Mouse (Mus musculus) stomach, embryonic 14.5 days (tissue): ENCODE measurements around the gene Stard10. TPM values are rescaled to one million over a fixed set of nuclear protein-coding genes. Genes with fewer than 3 reads are reported as not detected.

ENCODE experiments used
- ATAC-seq: fragments of 200-750 bp; cut with Nextera tagmentation; 2 replicates; pipeline ENCODE4 v1.8.0; 2017; ENCODE audit warnings: low read depth, moderate TSS enrichment; ENCODE audit not compliant: insufficient number of reproducible peaks, insufficient read depth, low FRiP score
- H3K27ac ChIP-seq: fragments of 300-500 bp; sonication (generic); 2 replicates; pipeline ENCODE4 v1.5.1; 2014; ENCODE audit warnings: mild to moderate bottlenecking, low read length, moderate library complexity, mixed read lengths
- H3K27me3 ChIP-seq: fragments of 300-500 bp; sonication (generic); 2 replicates; pipeline ENCODE4 v1.6.1; 2014; ENCODE audit warnings: low read length, control low read depth, mixed read lengths; ENCODE audit not compliant: control insufficient read depth, insufficient read depth
- H3K36me3 ChIP-seq: fragments of 300-500 bp; sonication (generic); 2 replicates; pipeline ENCODE4 v1.6.1; 2014; ENCODE audit warnings: mild to moderate bottlenecking, control low read depth, low read length, moderate library complexity, mixed read lengths; ENCODE audit not compliant: control insufficient read depth, insufficient read depth
- H3K4me1 ChIP-seq: fragments of 300-500 bp; sonication (generic); 2 replicates; pipeline ENCODE4 v1.6.1; 2014; ENCODE audit warnings: low read length, control low read depth, mixed read lengths; ENCODE audit not compliant: control insufficient read depth, insufficient read depth
- H3K4me2 ChIP-seq: fragments of 300-500 bp; sonication (generic); replicated peaks from 2 replicates; pipeline ENCODE4 v1.6.1; 2014; ENCODE audit warnings: low read depth, low read length, control low read depth
- H3K4me3 ChIP-seq: fragments of 300-500 bp; sonication (generic); 2 replicates; pipeline ENCODE4 v1.5.1; 2014; ENCODE audit warnings: low read depth, low read length, control low read depth
- H3K9ac ChIP-seq: fragments of 300-500 bp; sonication (generic); replicated peaks from 2 replicates; pipeline ENCODE4 v1.6.1; 2014; ENCODE audit warnings: low read depth, mild to moderate bottlenecking, control low read depth, low read length, moderate library complexity, mixed read lengths
- H3K9me3 ChIP-seq: fragments of 300-500 bp; sonication (generic); 2 replicates; pipeline ENCODE4 v1.6.1; 2016; ENCODE audit warnings: low read depth, low read length, control low read depth; ENCODE audit not compliant: control insufficient read depth
- WGBS: fragments of 180-500 bp; shearing (Covaris S2); extraction: QIAGEN DNeasy Blood & Tissue Kit; methylation state at CpG from one replicate; pipeline ENCODE4 v1.1.7; 2014; 5-methylcytosine and 5-hydroxymethylcytosine counted together
- polyA plus RNA-seq: library from polyadenylated mRNA; unstranded; fragments of >200 nt; fragmentation: Nextera tagmentation; extraction: Ambion mirVana; gene quantifications from 2 replicates; pipeline ENCODE4 v1.2.1, GENCODE M21; 2014

Gene Stard10
- 123 and 128 TPM in 2 replicates for polyA plus RNA-seq

DNA sequence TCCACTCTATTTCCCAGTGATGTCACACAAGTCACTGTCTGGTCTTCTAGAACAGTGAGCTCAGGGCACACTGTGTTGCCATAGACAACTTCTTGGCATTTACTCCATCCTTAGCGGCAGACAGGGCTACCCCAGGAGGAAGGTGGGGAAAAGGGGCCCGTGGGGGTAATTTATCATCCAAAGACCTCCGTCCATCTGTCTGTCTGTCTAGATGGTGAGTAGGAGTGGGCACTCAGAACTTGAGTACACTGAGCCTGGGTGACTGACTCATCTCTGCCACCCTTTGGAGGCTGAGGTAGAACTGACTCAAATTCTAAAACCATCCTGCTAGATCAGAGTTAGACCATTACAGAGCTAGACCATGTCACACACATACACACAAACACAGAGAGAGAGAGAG, at the start of gene Stard10:
Gene Stard10 (plus strand): TSS at position 73 of the 400 bp plus-strand sequence.
- Histone ChIP-seq H3K36me3 (no peaks in the 10 kb centered on the region), H3K9me3 (no peaks in the 10 kb centered on the region), H3K4me2 (no peak within 1 kb of the TSS), H3K4me3 (no peak within 1 kb of the TSS), H3K4me1 (peaks cover 7% of the 10 kb centered on the region; the same call in 1 of the 2 replicates), H3K27ac (peak within 1 kb of the TSS; percentile 76; the same call in 1 of the 2 replicates), H3K27me3 (no peaks in the 10 kb centered on the region), H3K9ac (no peak within 1 kb of the TSS)
- no peak for ATAC-seq
- 61% methylated on average over 3 of the region's 3 CpGs for WGBS

DNA sequence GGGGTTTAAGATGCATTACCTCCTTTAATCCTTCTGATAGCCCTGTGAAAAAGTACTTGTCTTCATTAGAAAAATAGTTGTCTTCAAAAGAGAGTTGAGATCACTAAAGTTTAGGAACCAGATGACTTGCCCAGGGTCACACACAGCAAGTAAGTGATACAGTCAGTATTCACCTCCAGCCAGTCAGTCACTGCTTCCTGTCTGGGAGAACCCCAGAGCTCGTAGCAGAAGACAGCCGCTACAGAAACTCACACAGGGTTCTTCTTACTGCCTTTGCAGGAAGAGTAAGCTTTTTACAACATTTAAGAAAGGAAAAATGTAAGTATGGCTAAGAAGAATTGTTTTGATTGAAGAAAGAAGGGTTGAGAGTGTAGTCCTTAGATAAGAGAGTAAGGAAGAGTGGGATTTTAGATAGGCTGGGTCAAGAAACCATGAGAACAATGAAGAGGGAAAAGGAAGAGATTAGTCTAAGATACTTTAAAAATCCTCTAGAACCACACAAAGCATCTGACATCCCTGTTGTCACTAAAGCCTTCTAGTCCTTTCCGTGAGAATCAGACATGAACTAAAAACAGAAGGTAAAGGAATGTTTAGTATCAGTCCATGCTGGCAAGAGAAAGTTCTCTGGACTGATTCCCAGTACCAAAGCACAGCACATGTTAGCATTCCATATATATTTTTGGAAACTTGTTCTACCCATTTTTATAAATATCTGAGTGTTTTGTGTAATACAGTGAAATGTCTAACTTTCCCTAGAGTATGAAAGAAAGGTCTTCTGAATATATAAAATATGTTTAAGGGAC, 49.2 kb upstream of the Stard10 start:
- Histone ChIP-seq H3K4me1 (0 out of 2 replicates have a peak, but pooled peaks cover 4% of the 10 kb centered on the region), H3K4me3 (no peak overlapping the region), H3K4me2 (no peak overlapping the region), H3K27ac (peak overlapping the region; percentile 71), H3K27me3 (no peaks in the 10 kb centered on the region), H3K9ac (no peak overlapping the region), H3K36me3 (peaks cover 7% of the 10 kb centered on the region; the same call in 1 of the 2 replicates), H3K9me3 (no peaks in the 10 kb centered on the region)
- ATAC-seq, result no peak
- 41% methylated on average over 3 of the region's 3 CpGs for WGBS

DNA sequence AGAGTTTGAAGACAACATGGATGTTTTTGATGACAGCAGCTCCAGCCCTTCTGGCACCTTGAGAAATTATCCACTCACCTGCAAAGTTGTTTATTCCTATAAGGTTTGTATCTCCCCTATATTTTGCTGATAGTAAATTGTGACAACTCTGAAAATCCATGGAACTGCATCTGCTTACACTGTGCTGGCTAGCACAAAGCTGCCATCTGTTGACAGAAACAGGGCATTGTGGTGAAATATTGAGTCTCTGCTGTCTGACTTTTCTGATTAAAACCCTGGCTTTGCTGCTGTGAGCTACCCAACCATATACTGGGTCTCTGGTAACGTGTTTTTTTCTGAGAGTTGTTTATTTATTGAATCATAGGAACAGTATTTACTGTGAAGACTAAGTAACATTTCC, 45.3 kb upstream of the Stard10 start:
- H3K27ac ChIP-seq, result no peak overlapping the region
- no peak overlapping the region for H3K9ac ChIP-seq
- H3K36me3 ChIP-seq, result peaks cover 21% of the 10 kb centered on the region
- no peak for ATAC-seq
- H3K9me3 ChIP-seq, result no peaks in the 10 kb centered on the region
- 0 out of 2 replicates have a peak, but pooled peaks cover 4% of the 10 kb centered on the region for H3K4me1 ChIP-seq
- H3K4me3 ChIP-seq, result no peak overlapping the region
- H3K4me2 ChIP-seq, result no peak overlapping the region
- WGBS, result 79% methylated on average over 1 of the region's 1 CpGs
- no peaks in the 10 kb centered on the region for H3K27me3 ChIP-seq

DNA sequence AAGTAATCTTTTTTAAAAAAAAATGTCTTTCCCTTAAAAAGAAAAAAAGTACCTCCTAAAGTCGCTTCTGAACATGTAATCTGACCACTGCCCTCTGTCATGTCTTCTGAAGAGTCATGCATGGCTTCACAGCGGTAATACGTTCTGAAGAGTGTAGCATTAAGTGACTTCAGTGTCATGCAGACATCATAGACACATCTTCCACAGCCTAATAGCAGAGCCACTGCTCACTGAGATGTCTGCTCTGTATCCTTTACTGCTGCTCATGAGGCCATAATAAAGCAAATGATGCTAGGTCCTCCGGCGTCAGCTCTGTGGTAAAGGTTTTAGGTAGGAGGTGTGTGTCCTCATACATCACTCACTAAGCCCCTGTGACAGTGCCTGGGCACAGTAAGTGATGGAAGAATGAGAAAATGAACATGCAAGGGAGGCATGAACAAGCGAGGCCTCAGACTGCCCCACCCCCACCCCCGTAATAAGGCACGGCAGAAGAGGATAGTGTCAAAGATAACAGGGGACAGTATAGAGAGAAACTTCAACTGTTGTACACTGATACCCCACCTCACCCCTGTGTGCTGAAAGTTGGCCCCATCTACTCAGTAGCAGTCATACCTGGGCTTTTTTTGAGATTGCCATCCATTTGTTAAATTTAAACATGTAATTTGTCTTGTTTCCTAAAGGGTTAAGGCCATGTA, 44.3 kb upstream of the Stard10 start:
- 84% methylated on average over 8 of the region's 8 CpGs for WGBS
- no peaks in the 10 kb centered on the region for H3K9me3 ChIP-seq

DNA sequence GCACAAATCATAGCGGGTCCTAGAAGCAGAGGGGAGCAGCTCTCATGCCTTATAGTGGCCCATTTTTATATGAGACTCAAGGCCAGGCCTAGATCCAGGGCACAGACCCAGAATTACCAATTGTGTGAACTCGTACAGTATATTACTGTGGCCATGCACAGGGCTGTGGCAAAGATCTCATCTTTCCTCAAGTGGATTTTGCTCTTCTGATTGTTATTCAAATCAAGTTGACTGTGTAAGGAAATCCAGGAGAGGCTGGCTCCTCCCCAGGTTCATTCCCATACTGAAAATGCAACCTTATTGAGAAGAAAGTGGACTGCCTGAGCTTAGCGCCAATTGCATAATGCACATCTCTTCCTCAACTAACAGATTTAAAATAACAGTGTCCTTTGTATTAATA, 34.2 kb upstream of the Stard10 start:
- H3K9ac ChIP-seq, result no peak overlapping the region
- H3K27ac ChIP-seq, result no peak overlapping the region

More for the DNA sequence above, 44.3 kb upstream of the Stard10 start:
- no peak for ATAC-seq
- no peak overlapping the region for H3K4me2 ChIP-seq
- H3K27me3 ChIP-seq, result no peaks in the 10 kb centered on the region
- H3K36me3 ChIP-seq, result peaks cover 30% of the 10 kb centered on the region
- no peak overlapping the region for H3K4me3 ChIP-seq
- no peak overlapping the region for H3K27ac ChIP-seq
- H3K4me1 ChIP-seq, result no peaks in the 10 kb centered on the region
- H3K9ac ChIP-seq, result no peak overlapping the region

DNA sequence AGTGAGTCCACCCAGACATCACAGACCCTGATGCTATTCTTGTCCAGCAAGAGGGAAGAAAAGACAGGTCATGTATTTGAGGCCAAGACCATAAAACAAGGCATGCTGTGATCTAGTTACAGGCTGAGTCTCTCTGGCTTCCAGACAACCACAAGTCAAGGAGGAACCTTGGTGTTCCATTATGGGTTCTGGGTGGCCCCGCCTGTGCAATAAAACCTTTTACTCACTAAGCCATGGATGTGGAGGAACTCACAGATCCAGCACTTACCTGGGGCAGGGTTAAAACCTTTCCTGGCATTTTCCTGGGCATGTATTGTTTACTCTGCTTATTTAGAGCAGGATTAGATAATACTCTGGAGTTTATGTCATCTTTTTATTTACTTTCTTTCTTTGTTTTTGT, 32.4 kb upstream of the Stard10 start:
- no peaks in the 10 kb centered on the region for H3K27me3 ChIP-seq
- H3K36me3 ChIP-seq, result peaks cover 34% of the 10 kb centered on the region
- H3K27ac ChIP-seq, result no peak overlapping the region
- 90% methylated on average over 1 of the region's 1 CpGs for WGBS
- no peaks in the 10 kb centered on the region for H3K4me1 ChIP-seq
- H3K9ac ChIP-seq, result no peak overlapping the region
- H3K4me2 ChIP-seq, result no peak overlapping the region
- no peak for ATAC-seq
- no peak overlapping the region for H3K4me3 ChIP-seq
- no peaks in the 10 kb centered on the region for H3K9me3 ChIP-seq

More for the DNA sequence above, 34.2 kb upstream of the Stard10 start:
- H3K36me3 ChIP-seq, result peaks cover 48% of the 10 kb centered on the region
- no peaks in the 10 kb centered on the region for H3K9me3 ChIP-seq
- H3K4me1 ChIP-seq, result no peaks in the 10 kb centered on the region
- WGBS, result 89% methylated on average over 3 of the region's 3 CpGs
- no peak overlapping the region for H3K4me2 ChIP-seq
- no peak overlapping the region for H3K4me3 ChIP-seq
- H3K27me3 ChIP-seq, result no peaks in the 10 kb centered on the region
- ATAC-seq, result no peak

DNA sequence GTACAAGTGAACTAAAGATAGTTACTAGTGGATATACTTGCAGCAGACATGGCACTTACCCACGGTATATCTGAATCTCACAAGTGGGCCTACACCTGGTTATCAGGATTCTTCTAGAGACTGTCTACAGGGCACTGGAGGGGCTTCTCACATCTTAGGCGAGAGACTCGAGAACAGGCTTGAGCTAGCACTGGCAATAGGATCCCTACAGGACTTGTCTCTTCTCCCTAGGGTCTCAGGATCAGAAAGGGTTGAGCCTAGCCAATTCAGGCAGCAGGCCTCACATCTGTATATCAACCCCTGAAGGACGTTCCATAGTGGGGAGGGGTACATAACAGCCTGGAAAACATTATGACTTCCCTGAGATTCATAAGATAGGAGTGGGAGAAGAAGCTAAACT, 30.0 kb upstream of the Stard10 start:
- no peak overlapping the region for H3K4me2 ChIP-seq
- WGBS, result 84% methylated on average over 4 of the region's 4 CpGs
- H3K27ac ChIP-seq, result no peak overlapping the region
- no peaks in the 10 kb centered on the region for H3K9me3 ChIP-seq
- H3K27me3 ChIP-seq, result no peaks in the 10 kb centered on the region
- no peaks in the 10 kb centered on the region for H3K4me1 ChIP-seq
- ATAC-seq, result no peak
- peaks cover 39% of the 10 kb centered on the region for H3K36me3 ChIP-seq
- no peak overlapping the region for H3K9ac ChIP-seq
- H3K4me3 ChIP-seq, result no peak overlapping the region

DNA sequence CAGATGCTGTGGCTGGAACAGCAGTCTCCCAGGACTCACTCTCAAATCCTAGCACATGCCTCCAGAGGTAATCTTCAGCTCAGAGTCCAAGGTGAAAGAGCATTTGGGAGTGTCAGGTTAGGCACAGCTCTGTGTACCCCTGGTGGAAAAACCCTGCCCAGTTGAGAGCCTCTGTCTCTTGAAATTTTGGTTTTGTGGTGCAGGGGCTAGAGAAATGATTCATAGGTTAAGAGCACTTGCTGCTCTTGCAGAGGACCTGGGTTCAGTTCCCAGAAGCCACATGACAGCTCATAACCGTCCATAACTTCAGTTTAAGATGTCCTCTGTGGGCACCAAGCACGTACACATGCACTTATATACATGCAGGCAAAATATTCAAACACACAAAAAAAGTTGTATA, 29.1 kb upstream of the Stard10 start:
- WGBS, result 85% methylated on average over 2 of the region's 2 CpGs
- H3K36me3 ChIP-seq, result peaks cover 33% of the 10 kb centered on the region
- H3K4me2 ChIP-seq, result no peak overlapping the region
- no peaks in the 10 kb centered on the region for H3K9me3 ChIP-seq
- H3K27ac ChIP-seq, result no peak overlapping the region
- ATAC-seq, result no peak
- H3K9ac ChIP-seq, result no peak overlapping the region
- H3K4me3 ChIP-seq, result no peak overlapping the region
- no peaks in the 10 kb centered on the region for H3K4me1 ChIP-seq
- no peaks in the 10 kb centered on the region for H3K27me3 ChIP-seq
